Mouse (Mus musculus) lung, postnatal 0 days (tissue): ENCODE results near the gene Six6.

Experiments
- CTCF ChIP-seq: IDR thresholded peaks from 2 replicates; pipeline ENCODE4 v1.5.1; 2016; ENCODE audit warnings: antibody characterized with exemption, mild to moderate bottlenecking
- EP300 ChIP-seq: IDR thresholded peaks from 2 replicates; pipeline ENCODE4 v1.6.1; 2016; ENCODE audit warnings: antibody characterized with exemption, mild to moderate bottlenecking, control low read depth

DNA sequence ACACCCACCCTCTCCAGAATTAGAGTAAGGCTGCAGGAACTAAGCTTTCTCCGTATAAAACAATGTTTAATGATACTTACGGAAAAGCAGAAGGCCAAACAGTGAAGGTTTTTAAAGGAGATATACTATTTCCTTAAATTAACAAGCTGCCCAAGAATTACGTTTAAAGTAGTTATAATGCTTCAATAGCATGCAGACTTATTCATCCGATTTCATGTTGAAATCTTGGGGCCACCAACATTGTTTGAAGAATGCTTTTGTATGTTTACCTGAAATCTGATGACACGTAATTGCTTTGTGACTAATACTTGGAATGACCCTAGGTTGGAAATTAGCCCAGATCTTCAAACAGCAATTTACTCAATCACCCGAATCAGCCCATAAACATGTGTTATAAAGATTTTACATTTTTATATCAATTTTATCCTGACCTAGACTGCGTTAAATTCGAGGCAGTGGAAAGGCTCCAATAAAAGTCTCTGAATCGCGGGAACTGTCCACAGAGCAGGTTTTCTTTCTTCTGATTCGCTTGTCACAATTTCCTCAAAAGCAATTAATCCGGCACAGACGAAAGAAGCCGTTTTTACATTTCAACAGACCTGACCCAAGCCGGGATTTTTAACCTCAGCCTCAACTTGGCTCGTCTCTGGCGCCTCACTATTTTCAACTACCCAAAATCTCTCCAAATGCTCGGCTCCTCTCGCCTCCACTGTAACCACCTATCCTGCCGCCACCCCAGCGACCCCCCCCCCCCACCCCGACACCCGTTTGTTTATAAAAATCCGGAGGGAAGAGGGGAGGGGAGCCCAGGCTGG lies 4.9 kb downstream of the Six6 start:
- TF ChIP-seq CTCF (no peak), EP300 (no peak)
